Mouse (Mus musculus): ENCODE data around the gene Nudt9.
A peak's percentile ranks its signal among the peaks of the same experiment; 100 is the strongest.

Nudt9 gene

GRCm38 (mm10) chr5:104035824-104036223, 10.3 kb upstream of the Nudt9 start:
- DNase-seq (ENCODE audit: extremely low read depth, insufficient read length, low spot score): no peak

- no peak for DNase-seq (ENCODE audit: extremely low read depth, insufficient read length, low spot score)
These were observed 9.4 kb upstream of the Nudt9 start for GRCm38 (mm10) chr5:104036686-104037085.

GRCm38 (mm10) chr5:104039154-104039932, 6.8 kb upstream of the Nudt9 start:
- no peak for DNase-seq (ENCODE audit: extremely low read depth, insufficient read length, low spot score)

GRCm38 (mm10) chr5:104042906-104043305, 3.2 kb upstream of the Nudt9 start:
- no peak for DNase-seq (ENCODE audit: extremely low read depth, insufficient read length, low spot score)

- no peak for DNase-seq (ENCODE audit: extremely low read depth, insufficient read length, low spot score)
These were observed 2.4 kb upstream of the Nudt9 start for GRCm38 (mm10) chr5:104043704-104044103.

- DNase-seq (ENCODE audit: extremely low read depth, insufficient read length, low spot score): no peak
These were observed 1.3 kb downstream of the Nudt9 start for GRCm38 (mm10) chr5:104047200-104048105.

- DNase-seq (ENCODE audit: extremely low read depth, insufficient read length, low spot score): no peak
These were observed 2.0 kb downstream of the Nudt9 start for GRCm38 (mm10) chr5:104048139-104048538.

GRCm38 (mm10) chr5:104052956-104053355, 6.8 kb downstream of the Nudt9 start:
- DNase-seq (ENCODE audit: extremely low read depth, insufficient read length, low spot score): no peak

- no peak for DNase-seq (ENCODE audit: extremely low read depth, insufficient read length, low spot score)
These were observed 8.8 kb downstream of the Nudt9 start for GRCm38 (mm10) chr5:104054938-104055337.

- DNase-seq (ENCODE audit: extremely low read depth, insufficient read length, low spot score): peak; percentile 55
These were observed 9.7 kb downstream of the Nudt9 start for GRCm38 (mm10) chr5:104055816-104056215.

- DNase-seq (ENCODE audit: extremely low read depth, insufficient read length, low spot score): peak; percentile 54
These were observed 10.2 kb downstream of the Nudt9 start for GRCm38 (mm10) chr5:104056295-104056694.

- DNase-seq (ENCODE audit: extremely low read depth, insufficient read length, low spot score): peak; percentile 42
These were observed 11.9 kb downstream of the Nudt9 start for GRCm38 (mm10) chr5:104058021-104058420.

GRCm38 (mm10) chr5:104059628-104060027, 13.5 kb downstream of the Nudt9 start:
- DNase-seq (ENCODE audit: extremely low read depth, insufficient read length, low spot score): no peak

GRCm38 (mm10) chr5:104060429-104060828, 14.3 kb downstream of the Nudt9 start:
- DNase-seq (ENCODE audit: extremely low read depth, insufficient read length, low spot score): no peak

GRCm38 (mm10) chr5:104061936-104062772, 16.0 kb downstream of the Nudt9 start:
- DNase-seq (ENCODE audit: extremely low read depth, insufficient read length, low spot score): no peak

- no peak for DNase-seq (ENCODE audit: extremely low read depth, insufficient read length, low spot score)
These were observed 16.9 kb downstream of the Nudt9 start for GRCm38 (mm10) chr5:104062773-104063551.

GRCm38 (mm10) chr5:104068751-104069150, 22.6 kb downstream of the Nudt9 start:
- no peak for DNase-seq (ENCODE audit: extremely low read depth, insufficient read length, low spot score)

GRCm38 (mm10) chr5:104071048-104071447, 24.9 kb downstream of the Nudt9 start:
- no peak for DNase-seq (ENCODE audit: extremely low read depth, insufficient read length, low spot score)

GRCm38 (mm10) chr5:104072272-104072886, 26.3 kb downstream of the Nudt9 start:
- no peak for DNase-seq (ENCODE audit: extremely low read depth, insufficient read length, low spot score)

GRCm38 (mm10) chr5:104073602-104074001, 27.5 kb downstream of the Nudt9 start:
- DNase-seq (ENCODE audit: extremely low read depth, insufficient read length, low spot score): no peak
